Mouse (Mus musculus) heart, embryonic 13.5 days (tissue): Measurements from ENCODE around the gene Taf6. TPM values are rescaled to one million over a fixed set of nuclear protein-coding genes. Genes with fewer than 3 reads are reported as not detected.

Source experiments
- ATAC-seq: fragments of 200-750 bp; cut with Nextera tagmentation; 2 replicates; pipeline ENCODE4 v1.8.0; 2017; ENCODE audit warnings: moderate TSS enrichment; ENCODE audit not compliant: insufficient number of reproducible peaks, low FRiP score, low TSS enrichment; ENCODE audit errors: extremely low read depth
- H3K27ac ChIP-seq: fragments of 300-500 bp; sonication (generic); replicated peaks from 2 replicates; pipeline ENCODE4 v1.5.1; 2015; ENCODE audit warnings: moderate library complexity, mild to moderate bottlenecking, inconsistent platforms
- H3K27me3 ChIP-seq: fragments of 300-500 bp; sonication (generic); replicated peaks from 2 replicates; pipeline ENCODE4 v1.6.1; 2015; ENCODE audit warnings: mild to moderate bottlenecking, inconsistent platforms
- H3K36me3 ChIP-seq: fragments of 300-500 bp; sonication (generic); 2 replicates; pipeline ENCODE4 v1.6.1; 2015; ENCODE audit warnings: mild to moderate bottlenecking, inconsistent platforms
- H3K4me1 ChIP-seq: fragments of 300-500 bp; sonication (generic); 2 replicates; pipeline ENCODE4 v1.6.1; 2015; ENCODE audit warnings: inconsistent platforms
- H3K4me2 ChIP-seq: fragments of 300-500 bp; sonication (generic); 2 replicates; pipeline ENCODE4 v1.6.1; 2015; ENCODE audit warnings: inconsistent platforms, mild to moderate bottlenecking, moderate library complexity
- H3K4me3 ChIP-seq: fragments of 300-500 bp; sonication (generic); 2 replicates; pipeline ENCODE4 v1.5.1; 2015; ENCODE audit warnings: moderate library complexity, mild to moderate bottlenecking, inconsistent platforms
- H3K9ac ChIP-seq: fragments of 300-500 bp; sonication (generic); 2 replicates; pipeline ENCODE4 v1.6.1; 2015; ENCODE audit warnings: inconsistent platforms, mild to moderate bottlenecking, moderate library complexity
- H3K9me3 ChIP-seq: fragments of 300-500 bp; sonication (generic); 2 replicates; pipeline ENCODE4 v1.6.1; 2016; ENCODE audit warnings: inconsistent platforms
- WGBS: fragments of 180-500 bp; shearing (Covaris S2); methylation state at CpG from one replicate; pipeline ENCODE4 v1.1.7; 2015; ENCODE audit warnings: mixed read lengths; 5-methylcytosine and 5-hydroxymethylcytosine counted together
- polyA plus RNA-seq: library from polyadenylated mRNA; unstranded; fragments of >200 nt; fragmentation: Nextera tagmentation; extraction: Ambion mirVana; gene quantifications from 2 replicates; pipeline ENCODE4 v1.2.1, GENCODE M21; 2015

Taf6 gene
- polyA plus RNA-seq, 1 experiment from 2014 or later: 62.8 TPM

DNA sequence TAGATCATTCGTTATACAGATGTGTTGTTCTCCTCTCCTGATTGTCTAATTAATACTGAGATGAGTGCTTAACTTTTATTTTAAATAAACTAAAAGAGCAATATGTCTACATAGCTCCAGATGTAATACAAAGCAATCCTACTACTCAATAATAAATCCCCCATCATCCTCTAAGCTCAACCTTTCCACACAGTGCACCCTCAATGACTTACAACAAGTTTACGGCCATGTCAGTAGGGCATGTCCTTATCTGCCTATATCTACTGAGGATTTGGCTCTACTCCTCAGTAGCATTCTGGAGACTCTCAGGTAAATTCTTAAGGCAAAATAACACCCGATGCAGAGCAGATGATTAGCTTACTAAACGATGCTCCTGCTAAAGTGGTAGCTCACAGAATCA is 20.6 kb upstream of the Taf6 start:
- Histone ChIP-seq H3K4me2 (no peak overlapping the region), H3K9ac (no peak overlapping the region), H3K9me3 (peaks cover 25% of the 10 kb centered on the region; the same call in 1 of the 2 replicates), H3K36me3 (no peaks in the 10 kb centered on the region), H3K27me3 (no peaks in the 10 kb centered on the region), H3K4me1 (no peaks in the 10 kb centered on the region), H3K4me3 (no peak overlapping the region), H3K27ac (no peak overlapping the region)
- no peak for ATAC-seq
- WGBS: 69% methylated on average over 4 of the region's 4 CpGs

GRCm38 (mm10) chr5:138207253-138207652 is 20.0 kb upstream of the Taf6 start:
- Histone ChIP-seq H3K27me3 (no peaks in the 10 kb centered on the region), H3K36me3 (no peaks in the 10 kb centered on the region), H3K4me1 (no peaks in the 10 kb centered on the region), H3K9me3 (peaks cover 25% of the 10 kb centered on the region; the same call in 1 of the 2 replicates), H3K4me2 (no peak overlapping the region), H3K9ac (no peak overlapping the region), H3K4me3 (no peak overlapping the region), H3K27ac (no peak overlapping the region)
- no peak for ATAC-seq
- 69% methylated on average over 1 of the region's 1 CpGs for WGBS

DNA sequence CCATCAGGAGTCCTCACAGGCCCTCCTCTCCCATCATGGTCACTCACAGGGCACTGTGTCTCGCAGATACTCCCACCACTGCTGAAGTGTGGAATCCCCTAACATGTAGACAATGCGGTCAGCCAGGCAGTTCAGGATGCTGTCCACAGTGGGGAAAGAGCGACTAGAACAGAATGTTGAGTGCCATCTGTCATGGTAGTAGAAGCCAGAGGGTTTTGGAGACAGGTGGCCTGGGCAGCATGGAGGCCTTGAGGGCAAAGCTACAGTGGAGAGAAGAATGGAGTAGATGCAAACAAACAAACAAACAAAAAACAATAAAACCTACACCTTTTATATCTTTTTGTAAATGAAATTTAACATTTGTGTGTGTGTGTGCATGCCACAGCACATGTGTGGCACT is 14.8 kb upstream of the Taf6 start:
- H3K36me3 ChIP-seq: no peaks in the 10 kb centered on the region
- no peak for ATAC-seq
- H3K9me3 ChIP-seq: peaks cover 18% of the 10 kb centered on the region; the same call in 1 of the 2 replicates
- H3K4me2 ChIP-seq: no peak overlapping the region
- 76% methylated on average over 3 of the region's 3 CpGs for WGBS
- H3K27ac ChIP-seq: no peak overlapping the region
- no peaks in the 10 kb centered on the region for H3K27me3 ChIP-seq
- H3K4me3 ChIP-seq: no peak overlapping the region
- H3K9ac ChIP-seq: no peak overlapping the region
- no peaks in the 10 kb centered on the region for H3K4me1 ChIP-seq

DNA sequence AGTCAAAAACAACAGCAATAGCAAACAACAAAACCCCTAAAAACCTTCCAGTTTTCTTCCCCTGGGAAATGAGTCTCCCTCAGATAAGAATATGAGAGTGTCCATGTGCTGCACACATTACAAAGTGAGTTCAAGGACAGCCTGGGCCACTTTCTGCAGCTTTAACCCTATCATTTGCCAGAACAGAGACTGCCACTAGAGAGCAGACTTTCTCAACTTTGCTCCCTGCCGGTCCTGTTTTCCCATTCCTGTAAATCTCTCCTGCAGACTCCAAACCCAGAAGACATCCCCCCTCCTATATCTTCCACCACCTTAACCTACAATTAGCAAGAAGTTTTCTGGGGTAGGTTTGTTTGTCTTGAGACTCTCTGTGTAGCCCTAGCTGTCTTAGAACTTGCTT is 12.3 kb upstream of the Taf6 start:
- no peak overlapping the region for H3K9ac ChIP-seq
- H3K9me3 ChIP-seq: peaks cover 10% of the 10 kb centered on the region; the same call in 1 of the 2 replicates
- no peak for ATAC-seq
- no peak overlapping the region for H3K4me3 ChIP-seq
- no peaks in the 10 kb centered on the region for H3K27me3 ChIP-seq
- peaks cover 8% of the 10 kb centered on the region for H3K4me1 ChIP-seq
- WGBS: 16% methylated on average over 1 of the region's 1 CpGs
- H3K36me3 ChIP-seq: no peaks in the 10 kb centered on the region
- no peak overlapping the region for H3K4me2 ChIP-seq
- no peak overlapping the region for H3K27ac ChIP-seq

GRCm38 (mm10) chr5:138195463-138195862 is 8.2 kb upstream of the Taf6 start:
- Histone ChIP-seq H3K9me3 (no peaks in the 10 kb centered on the region), H3K4me1 (peaks cover 17% of the 10 kb centered on the region), H3K27me3 (no peaks in the 10 kb centered on the region), H3K4me3 (peak overlapping the region; percentile 80), H3K36me3 (peaks cover 27% of the 10 kb centered on the region), H3K4me2 (peak overlapping the region; percentile 99), H3K9ac (peak overlapping the region; percentile 92), H3K27ac (no peak overlapping the region)
- 74% methylated on average over 7 of the region's 7 CpGs for WGBS
- no peak for ATAC-seq

- H3K27ac ChIP-seq: peak overlapping the region; percentile 87
- no peaks in the 10 kb centered on the region for H3K27me3 ChIP-seq
- peak overlapping the region; percentile 99 for H3K4me2 ChIP-seq
- ATAC-seq: peak; percentile 27; the same call in 1 of the 2 replicates
- H3K4me1 ChIP-seq: peaks cover 17% of the 10 kb centered on the region
- H3K36me3 ChIP-seq: peaks cover 33% of the 10 kb centered on the region
- peak overlapping the region; percentile 92 for H3K9ac ChIP-seq
- H3K4me3 ChIP-seq: peak overlapping the region; percentile 80
- 2% methylated on average over 29 of the region's 29 CpGs for WGBS
- H3K9me3 ChIP-seq: no peaks in the 10 kb centered on the region
Measured at GRCm38 (mm10) chr5:138194755-138195345, 7.6 kb upstream of the Taf6 start.

GRCm38 (mm10) chr5:138193771-138194727 is 6.8 kb upstream of the Taf6 start, which contains the start of gene Mblac1:
Mblac1 (plus strand) TSS chr5:138194314.
- peak within 1 kb of the TSS; percentile 99 for H3K4me2 ChIP-seq
- peak within 1 kb of the TSS; percentile 80 for H3K4me3 ChIP-seq
- H3K9ac ChIP-seq: peak within 1 kb of the TSS; percentile 92
- ATAC-seq: peak; percentile 64
- peaks cover 39% of the 10 kb centered on the region for H3K36me3 ChIP-seq
- no peaks in the 10 kb centered on the region for H3K9me3 ChIP-seq
- WGBS: 7% methylated on average over 54 of the region's 54 CpGs
- H3K4me1 ChIP-seq: peaks cover 17% of the 10 kb centered on the region
- no peaks in the 10 kb centered on the region for H3K27me3 ChIP-seq
- peak within 1 kb of the TSS; percentile 87 for H3K27ac ChIP-seq

DNA sequence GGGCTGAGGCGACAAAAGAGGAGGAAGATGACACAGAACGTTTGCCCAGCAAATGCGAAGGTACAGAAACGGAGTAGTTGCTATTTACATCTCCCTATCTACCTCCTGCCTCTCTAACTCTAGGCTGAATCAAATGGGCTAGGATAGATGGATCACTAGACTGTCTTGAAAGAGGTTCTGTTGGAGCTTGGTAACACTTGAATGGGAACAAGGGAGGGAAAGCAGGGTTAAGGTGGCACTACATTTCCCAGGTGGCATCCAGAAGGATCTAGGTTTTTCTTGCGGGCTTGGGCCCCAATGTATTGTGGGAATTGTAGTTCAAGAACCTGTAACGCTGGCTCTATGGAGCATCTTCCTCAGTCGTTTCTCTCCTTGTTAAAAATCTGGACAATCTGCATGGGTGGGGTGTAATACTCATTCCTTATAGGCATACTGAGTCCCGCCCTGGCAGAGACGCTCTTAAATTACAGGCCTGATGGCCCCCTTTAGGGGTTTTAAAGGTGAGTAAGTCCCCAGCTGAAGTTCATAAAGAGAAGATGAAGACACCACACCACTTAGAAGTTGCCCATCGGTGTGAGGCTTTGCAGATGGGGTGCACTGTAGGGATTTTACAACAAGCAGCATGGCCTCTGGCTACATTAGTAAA is 533 bp upstream of the Taf6 start:
- H3K27me3 ChIP-seq: no peaks in the 10 kb centered on the region
- peak overlapping the region; percentile 74 for H3K27ac ChIP-seq
- H3K36me3 ChIP-seq: peaks cover 49% of the 10 kb centered on the region
- ATAC-seq: peak; percentile 70
- under 1% methylated on average over 10 of the region's 10 CpGs for WGBS
- no peaks in the 10 kb centered on the region for H3K9me3 ChIP-seq
- peak overlapping the region; percentile 91 for H3K9ac ChIP-seq
- H3K4me3 ChIP-seq: peak overlapping the region; percentile 72
- H3K4me2 ChIP-seq: peak overlapping the region; percentile 77
- H3K4me1 ChIP-seq: peaks cover 20% of the 10 kb centered on the region

DNA sequence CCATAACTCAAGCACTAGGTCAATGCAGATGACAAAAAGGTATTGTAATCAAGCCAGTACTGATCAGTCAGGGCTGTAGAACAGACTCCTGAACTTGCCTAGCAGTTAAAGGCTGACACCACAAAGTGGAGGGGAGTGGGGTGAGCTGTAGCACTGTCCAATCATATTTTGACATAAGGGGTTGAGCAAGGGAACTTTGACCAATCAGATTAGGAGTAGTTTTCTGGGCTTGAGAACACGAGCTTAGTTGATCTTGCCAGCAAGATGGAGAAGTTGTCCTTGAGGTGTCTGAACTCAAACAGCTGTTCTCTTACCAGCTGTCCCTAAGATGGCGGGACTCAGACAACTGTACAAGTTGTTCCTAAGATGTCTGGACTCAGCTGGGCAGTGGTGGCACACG is 14.0 kb downstream of the Taf6 start:
- H3K9me3 ChIP-seq: no peaks in the 10 kb centered on the region
- H3K27ac ChIP-seq: no peak overlapping the region
- ATAC-seq: no peak
- 75% methylated on average over 3 of the region's 3 CpGs for WGBS
- H3K36me3 ChIP-seq: peaks cover 68% of the 10 kb centered on the region
- H3K4me1 ChIP-seq: peaks cover 27% of the 10 kb centered on the region
- no peaks in the 10 kb centered on the region for H3K27me3 ChIP-seq
- H3K4me2 ChIP-seq: peak overlapping the region; percentile 90
- peak overlapping the region; percentile 73; the same call in 1 of the 2 replicates for H3K4me3 ChIP-seq
- no peak overlapping the region for H3K9ac ChIP-seq

GRCm38 (mm10) chr5:138171695-138172491 is 15.4 kb downstream of the Taf6 start, which contains the start of the genes Ap4m1 and Mcm7:
Ap4m1 (plus strand) TSS chr5:138172002.
Mcm7 (minus strand) TSS chr5:138172422.
- H3K9me3 ChIP-seq: no peaks in the 10 kb centered on the region
- WGBS: under 1% methylated on average over 54 of the region's 54 CpGs

More at GRCm38 (mm10) chr5:138171695-138172491, 15.4 kb downstream of the Taf6 start, which contains the start of the genes Ap4m1 and Mcm7:
- peaks cover 27% of the 10 kb centered on the region for H3K4me1 ChIP-seq
- ATAC-seq: peak; percentile 83
- H3K9ac ChIP-seq: peak within 1 kb of the TSS; percentile 88
- H3K4me3 ChIP-seq: peak within 1 kb of the TSS; percentile 73
- peak within 1 kb of the TSS; percentile 90 for H3K4me2 ChIP-seq
- no peaks in the 10 kb centered on the region for H3K27me3 ChIP-seq
- H3K36me3 ChIP-seq: peaks cover 68% of the 10 kb centered on the region
- H3K27ac ChIP-seq: peak within 1 kb of the TSS; percentile 95
